Mouse (Mus musculus) fat pad, adult 2 months (tissue): Measurements from ENCODE around the gene Nectin3.
A peak's percentile ranks its signal among the peaks of the same experiment; 100 is the strongest.
"Not testable (repeated sequence)": the region's sequence is repeated elsewhere in the genome, so short reads cannot be mapped to it uniquely, and the experiment has no call there.

Source experiments
- DNase-seq: peaks from one replicate; pipeline ENCODE4 v3.0.0-alpha.2; 2011; ENCODE audit warnings: low read depth, low spot score; ENCODE audit errors: extremely low read depth

The Nectin3 gene

DNA sequence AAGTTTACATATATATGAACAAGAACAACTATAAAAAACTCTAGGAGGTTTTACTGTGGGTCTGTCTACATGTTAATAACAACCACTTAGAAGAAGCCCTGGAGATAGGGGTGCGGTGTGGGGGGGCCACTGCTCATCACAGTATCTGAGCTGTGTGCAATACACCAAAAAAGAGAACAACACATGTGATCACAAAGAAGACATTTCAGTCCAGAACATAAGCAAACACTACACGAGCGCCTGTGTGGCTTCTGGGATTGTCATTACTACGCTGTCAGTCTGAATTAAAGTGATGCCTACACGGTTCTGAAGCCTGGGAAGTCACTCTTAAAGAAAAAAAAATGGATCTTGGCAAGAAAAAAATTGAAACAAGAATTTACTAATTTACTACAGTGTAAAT, 67.0 kb downstream of the Nectin3 start:
- no peak for DNase-seq

DNA sequence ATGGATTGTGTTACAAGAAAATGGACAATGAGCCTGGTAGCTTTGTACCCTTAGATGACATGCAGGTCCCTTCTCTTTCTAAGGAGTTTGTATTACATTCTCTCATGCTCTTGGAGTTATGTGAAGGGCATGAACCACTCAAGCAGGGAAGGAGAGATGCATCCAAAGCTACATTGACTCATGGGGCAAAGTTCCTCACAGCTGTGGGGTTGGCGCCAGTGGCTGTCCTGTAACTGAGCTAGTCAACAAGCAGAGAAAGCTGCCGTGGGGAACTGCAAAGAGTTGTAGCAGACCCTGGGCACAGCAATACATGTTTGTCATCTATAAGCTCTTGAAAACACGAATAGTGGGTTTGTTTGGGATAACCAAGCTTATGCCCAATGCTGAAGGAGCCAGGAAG, 82.1 kb downstream of the Nectin3 start:
- no peak for DNase-seq

DNA sequence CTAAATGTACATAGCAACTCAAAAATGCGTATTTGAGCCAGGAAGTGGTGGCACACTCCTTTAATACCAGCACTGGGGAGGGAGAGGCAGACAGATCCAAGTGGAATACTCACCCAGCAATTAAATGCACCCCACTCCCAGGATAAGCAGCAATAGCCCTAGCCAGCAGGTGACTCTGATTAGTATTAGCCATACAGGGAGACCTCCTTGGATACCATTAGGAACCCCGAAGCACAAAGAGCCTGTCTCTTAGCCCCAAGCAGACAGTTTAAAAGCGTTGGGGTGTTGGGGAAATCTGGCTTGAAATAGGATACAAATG, 87.6 kb downstream of the Nectin3 start:
- DNase-seq = no peak

DNA sequence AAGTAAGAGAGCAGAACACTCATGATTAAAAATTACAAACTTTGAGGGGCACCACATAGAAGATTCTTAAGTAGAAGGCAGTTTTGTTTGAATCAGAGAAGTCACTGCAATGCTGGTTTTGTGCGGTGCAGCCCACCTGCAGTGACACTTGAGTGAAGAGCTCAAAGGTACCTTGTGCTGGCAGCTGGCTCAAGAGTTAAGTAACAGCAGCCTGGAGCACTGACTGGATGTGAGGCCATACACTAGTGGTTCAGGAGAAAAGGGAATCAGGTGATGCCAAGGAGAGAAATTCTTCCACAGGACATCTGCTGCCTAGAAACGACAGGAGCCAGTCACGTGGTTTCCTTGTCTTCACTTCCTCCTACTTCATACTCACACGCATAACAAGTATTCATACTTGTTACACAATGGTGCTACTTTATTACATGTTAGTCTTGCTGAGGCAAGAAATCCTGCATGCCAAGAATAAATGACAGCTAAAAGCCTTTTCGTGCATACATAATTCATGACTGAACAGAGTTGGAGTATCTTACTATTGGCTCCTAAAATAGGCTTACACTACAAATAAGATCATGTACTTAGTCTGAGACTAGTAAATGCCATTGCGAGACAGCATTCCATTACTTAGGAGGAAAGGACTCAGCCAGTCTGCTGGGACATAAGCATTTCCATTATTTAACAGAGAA, 88.1 kb downstream of the Nectin3 start:
- DNase-seq = peak; percentile 11

DNA sequence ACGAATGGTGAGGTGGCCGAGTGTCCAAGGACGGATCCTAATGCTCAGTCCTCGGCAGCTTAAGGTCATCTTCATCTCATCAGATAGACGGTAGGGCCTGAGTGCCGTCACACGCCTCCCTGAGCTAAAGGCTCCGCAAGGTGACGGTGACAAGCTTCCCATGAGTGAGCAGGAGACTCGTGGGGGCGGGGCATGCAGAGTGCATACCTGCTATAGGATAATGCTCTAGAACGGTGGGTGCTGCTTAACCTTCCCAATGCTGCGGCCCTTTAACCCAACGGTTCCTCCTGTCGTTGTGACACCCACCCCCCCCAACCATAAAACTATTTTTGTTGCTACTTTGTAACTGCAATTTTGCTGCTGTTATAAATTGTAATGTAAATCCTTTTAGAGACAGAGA, 90.3 kb downstream of the Nectin3 start:
- DNase-seq = no peak

DNA sequence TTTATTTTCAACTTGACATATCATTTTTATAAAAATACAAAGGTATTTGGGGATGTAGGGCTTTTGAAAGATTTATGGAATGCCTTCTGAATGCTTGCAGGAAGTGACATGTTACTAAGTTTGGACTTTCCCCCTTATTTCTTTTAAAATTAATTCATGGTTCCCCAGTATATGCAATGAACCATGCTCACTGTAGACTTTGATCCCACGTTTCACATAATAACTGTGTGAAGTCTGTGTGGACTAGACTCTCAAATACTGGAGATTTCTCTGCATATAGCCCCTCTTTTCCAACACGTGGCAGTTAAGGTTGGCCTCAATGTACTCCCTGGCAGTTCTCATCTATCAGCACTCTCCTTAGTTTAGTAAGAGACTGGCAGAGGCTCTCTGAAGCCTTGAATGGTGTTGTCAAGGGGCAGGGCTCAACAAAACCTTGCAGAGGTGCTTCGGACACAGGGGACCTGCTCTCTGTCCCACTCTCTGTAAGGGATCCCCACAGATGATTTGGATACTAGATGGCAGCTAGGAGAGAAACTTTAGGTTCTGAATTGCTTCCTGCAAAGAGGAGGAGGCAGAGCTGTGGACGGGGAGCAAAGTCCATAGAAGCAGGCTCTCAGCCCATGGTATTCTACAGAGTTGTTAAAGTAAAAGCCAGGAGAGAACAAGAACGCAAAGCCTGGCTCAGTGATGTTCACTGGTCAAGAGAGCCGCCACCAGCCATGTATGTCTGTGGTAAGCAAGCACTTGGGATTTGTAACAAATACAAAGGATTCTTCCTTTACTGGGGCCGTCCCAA, 91.3 kb downstream of the Nectin3 start:
- DNase-seq = no peak

DNA sequence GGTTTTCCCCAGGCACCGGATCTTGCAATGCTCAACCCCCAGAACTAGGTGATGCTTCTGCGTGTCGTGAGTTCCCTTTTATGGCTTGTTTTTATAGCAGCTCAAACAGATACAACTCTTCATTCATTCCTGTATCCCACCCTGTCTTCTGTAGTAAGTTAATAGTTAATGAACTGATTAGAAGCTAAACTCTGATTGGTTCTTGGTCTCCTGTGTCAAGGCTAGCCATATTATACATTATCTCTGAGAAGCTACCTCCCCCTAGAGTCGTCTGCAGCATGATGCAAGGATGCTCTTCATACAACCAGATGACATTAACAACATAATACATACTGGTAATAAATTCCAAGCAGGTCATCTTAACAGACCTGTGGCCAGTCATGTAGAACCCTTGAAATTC, 100.4 kb downstream of the Nectin3 start:
- DNase-seq = no peak

DNA sequence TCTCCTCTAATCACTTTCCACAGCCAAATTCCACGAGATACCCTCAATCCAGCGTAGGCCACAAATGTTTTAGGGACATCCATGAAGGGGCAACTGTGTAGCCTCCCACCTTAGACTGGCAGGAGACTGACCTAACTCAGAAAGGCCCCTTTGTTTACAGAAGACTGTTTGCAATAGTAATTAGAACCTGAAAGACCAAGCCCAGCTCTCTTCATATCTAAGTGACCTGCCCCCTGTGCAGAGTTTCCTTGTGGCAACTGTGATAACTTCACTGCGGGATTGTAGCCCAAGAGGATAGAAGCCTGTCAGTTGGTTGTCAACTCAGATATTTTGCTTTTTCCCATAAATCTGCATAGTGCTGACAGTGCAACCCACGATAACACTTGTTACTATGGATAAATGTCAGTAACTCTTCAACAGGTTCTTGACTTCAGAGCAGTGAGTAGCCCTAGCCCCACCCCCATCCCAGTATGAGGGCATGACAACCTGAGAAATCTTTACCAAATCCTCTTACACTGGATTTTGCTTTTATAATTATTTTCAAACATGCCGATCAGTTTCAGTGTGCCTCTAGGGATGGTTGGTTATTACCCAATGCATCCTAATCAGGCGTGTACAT, 108.8 kb downstream of the Nectin3 start:
- DNase-seq = no peak

DNA sequence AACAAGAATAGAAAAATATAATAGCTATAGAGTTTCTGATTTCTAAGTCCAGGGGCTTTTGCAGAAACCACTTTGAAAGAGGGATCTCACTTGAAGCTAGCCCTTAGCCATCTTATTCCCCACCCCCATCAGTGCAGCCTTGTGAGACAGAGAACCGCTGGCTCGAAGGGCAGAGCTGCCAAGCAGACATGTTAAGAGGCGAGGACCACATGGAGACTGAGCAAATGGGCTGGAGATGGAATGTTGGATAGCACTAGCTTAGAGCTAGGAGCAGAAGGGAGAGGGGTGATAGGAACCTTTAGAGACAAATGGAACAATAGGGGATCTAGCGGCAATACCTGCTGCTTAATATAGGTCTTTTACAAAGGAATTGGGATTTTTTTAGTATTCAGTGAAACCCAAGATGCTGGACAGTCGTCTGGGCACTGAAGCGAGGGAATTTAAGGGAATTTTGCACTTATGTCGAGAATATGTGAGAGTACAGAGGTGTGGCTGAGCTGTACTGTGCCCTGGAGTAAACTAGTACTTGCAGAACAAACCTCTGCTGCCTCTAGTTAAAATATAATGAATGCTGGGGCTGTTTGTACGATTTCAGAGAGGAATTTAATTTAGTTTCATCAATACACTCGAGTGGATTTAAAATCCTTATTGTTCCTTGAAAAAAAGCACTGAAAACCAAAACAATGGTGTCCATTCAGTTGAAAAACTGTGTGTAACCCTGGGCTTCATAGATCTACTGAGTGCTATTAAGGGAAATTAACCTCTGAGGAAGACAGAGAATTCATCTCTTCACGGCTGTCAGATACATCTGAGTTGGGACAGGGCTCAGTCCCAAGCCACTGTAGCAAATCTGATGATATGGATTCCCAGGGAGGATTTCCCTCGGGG, 109.6 kb downstream of the Nectin3 start:
- DNase-seq = no peak

DNA sequence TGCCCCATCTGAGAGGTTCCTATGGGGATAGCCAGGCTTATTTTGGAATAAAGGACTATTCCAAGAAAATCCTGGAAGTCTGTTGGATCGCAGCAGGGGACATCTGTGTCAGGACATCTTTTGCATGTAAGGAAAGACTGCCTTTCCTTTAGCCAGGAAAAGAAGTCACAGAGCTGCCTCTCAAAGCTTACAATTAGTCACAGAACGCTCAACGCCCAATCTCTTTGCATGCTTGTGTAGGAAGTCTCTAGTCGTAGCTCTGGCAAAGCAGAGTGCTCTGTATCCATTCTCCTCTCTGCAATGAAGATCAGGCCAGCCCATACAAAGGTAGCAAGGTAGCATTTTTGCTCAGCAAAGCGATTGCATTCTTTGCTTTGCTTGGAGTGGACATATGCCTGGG, 114.0 kb downstream of the Nectin3 start:
- no peak for DNase-seq

DNA sequence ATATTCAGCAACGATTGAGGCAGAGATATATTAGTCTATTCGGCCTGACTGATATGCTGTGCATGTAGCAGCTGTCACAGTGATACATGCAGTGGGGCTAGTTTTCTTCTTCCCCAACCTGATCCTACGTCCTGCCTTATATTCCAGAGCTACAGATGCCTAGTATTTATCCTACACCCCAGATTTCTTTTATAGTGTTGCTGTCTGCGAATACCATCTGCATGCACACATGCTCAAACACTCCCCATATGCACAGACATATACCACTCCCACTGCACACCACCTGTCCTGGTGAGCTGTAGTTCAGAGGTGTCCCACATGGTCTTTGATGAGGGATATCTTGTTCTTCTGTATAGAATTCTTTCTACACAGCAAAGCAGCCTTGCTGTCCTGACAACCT, 115.0 kb downstream of the Nectin3 start:
- DNase-seq = no peak

DNA sequence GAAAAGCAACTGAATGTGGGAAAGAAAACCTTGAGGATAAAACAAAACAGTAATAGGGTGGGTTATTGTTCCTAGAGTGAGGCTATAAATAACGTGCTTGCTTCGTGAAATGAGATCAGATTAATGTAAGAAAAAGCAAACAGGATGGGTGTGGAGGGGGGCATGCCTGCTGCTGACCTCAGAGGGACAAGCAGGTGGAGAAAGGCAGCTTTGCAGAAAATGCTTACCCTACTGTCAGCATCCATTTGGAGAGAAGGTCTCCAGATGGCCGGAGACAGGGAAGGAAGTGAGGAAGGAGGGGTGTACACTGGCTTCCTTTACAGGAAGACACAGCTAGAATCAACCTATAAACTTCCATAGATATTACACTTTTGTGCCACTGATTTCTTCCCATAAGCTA, 121.8 kb downstream of the Nectin3 start:
- DNase-seq = no peak

DNA sequence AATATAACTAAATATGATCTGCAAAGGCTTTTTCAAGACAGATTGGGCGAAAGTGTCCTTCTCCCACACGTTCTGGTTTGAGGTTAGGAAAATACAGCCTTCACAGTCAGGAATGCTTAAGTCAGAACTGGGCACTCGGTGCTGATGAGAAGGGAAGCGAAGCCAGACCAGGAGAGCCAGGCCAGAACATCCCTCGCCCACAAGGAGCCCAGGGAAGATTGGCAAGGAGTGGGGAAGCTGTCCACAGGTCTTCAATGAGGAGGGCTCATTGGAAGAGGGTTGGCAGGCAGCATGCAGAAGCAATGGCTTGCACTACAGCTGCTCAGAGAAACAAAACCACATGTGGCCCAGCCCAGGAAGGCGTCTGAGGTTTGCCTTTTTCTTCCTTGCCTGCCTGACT, 136.3 kb downstream of the Nectin3 start:
- DNase-seq = no peak

DNA sequence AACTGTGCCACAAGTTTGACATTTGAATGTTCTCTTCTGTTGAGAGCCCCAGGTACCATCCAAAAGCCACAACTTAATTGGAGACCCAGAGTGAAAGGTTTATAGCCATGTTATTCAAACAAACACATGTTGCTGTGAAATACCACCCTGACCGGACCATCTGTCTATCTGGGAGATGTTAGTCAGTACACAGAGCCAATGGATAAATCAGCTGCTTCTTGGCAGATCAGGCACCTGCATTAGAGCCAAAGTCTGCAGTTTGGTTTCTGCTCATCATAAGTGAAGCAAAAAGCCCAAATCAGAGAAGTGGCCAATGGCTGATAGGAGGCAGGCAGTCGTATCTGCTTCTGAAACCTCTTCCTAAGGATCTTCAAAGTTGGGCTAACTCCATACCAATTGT, 140.7 kb downstream of the Nectin3 start:
- DNase-seq = not testable (repeated sequence)

DNA sequence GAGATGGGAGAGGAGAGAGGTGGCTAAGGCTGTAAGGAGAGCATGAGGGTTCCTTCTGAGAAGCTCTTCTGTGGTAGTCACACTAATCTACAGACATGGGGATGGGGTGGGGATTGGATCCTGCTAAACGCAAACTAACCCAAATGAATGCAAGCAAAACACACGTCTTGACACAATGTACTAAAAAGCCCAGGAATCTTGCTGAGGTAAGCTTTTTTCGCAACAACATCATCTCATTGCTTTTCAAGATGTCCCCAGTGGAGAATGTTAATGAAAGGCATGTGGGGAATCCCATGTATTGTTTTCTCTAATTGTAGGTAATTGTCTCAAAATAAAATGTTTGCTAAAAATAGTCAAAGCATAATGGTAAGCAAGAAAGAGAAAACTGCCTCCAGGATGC, 141.7 kb downstream of the Nectin3 start:
- no peak for DNase-seq
